Mouse (Mus musculus) embryonic facial prominence, embryonic 14.5 days (tissue): ENCODE data around the gene Chadl. TPM values are rescaled to one million over a fixed set of nuclear protein-coding genes. Genes with fewer than 3 reads are reported as not detected.

Experiments
- ATAC-seq: fragments of 200-750 bp; cut with Nextera tagmentation; 2 replicates; pipeline ENCODE4 v1.8.0; 2017; ENCODE audit warnings: low read depth, moderate number of reproducible peaks, moderate TSS enrichment
- DNase-seq: peaks from one replicate; pipeline ENCODE4 v3.0.0-alpha.2; 2015; ENCODE audit warnings: low spot score
- H3K27ac ChIP-seq: fragments of 300-500 bp; sonication (generic); replicated peaks from 2 replicates; pipeline ENCODE4 v1.5.1; 2014; ENCODE audit warnings: low read depth, mild to moderate bottlenecking, low read length, moderate library complexity
- H3K27me3 ChIP-seq: fragments of 300-500 bp; sonication (generic); replicated peaks from 2 replicates; pipeline ENCODE4 v1.6.1; 2014; ENCODE audit warnings: low read length; ENCODE audit not compliant: control insufficient read depth, insufficient read depth
- H3K36me3 ChIP-seq: fragments of 300-500 bp; sonication (generic); 2 replicates; pipeline ENCODE4 v1.6.1; 2014; ENCODE audit warnings: low read length, mixed read lengths; ENCODE audit not compliant: control insufficient read depth, insufficient read depth
- H3K4me1 ChIP-seq: fragments of 300-500 bp; sonication (generic); 2 replicates; pipeline ENCODE4 v1.6.1; 2014; ENCODE audit warnings: antibody characterized with exemption, low read length; ENCODE audit not compliant: control insufficient read depth, insufficient read depth
- H3K4me2 ChIP-seq: fragments of 300-500 bp; sonication (generic); 2 replicates; pipeline ENCODE4 v1.6.1; 2014; ENCODE audit warnings: low read depth, mild to moderate bottlenecking, low read length, moderate library complexity, mixed read lengths
- H3K4me3 ChIP-seq: fragments of 300-500 bp; sonication (generic); 2 replicates; pipeline ENCODE4 v1.5.1; 2014; ENCODE audit warnings: low read depth, mild to moderate bottlenecking, low read length
- H3K9ac ChIP-seq: fragments of 300-500 bp; sonication (generic); 2 replicates; pipeline ENCODE4 v1.6.1; 2014; ENCODE audit warnings: low read depth, mild to moderate bottlenecking, low read length, moderate library complexity, mixed read lengths
- H3K9me3 ChIP-seq: fragments of 300-500 bp; sonication (generic); 2 replicates; pipeline ENCODE4 v1.6.1; 2016; ENCODE audit warnings: low read length; ENCODE audit not compliant: control insufficient read depth
- WGBS: fragments of 180-500 bp; shearing (Covaris S2); extraction: QIAGEN DNeasy Blood & Tissue Kit; methylation state at CpG from one replicate; pipeline ENCODE4 v1.1.7; 2014; 5-methylcytosine and 5-hydroxymethylcytosine counted together
- polyA plus RNA-seq: library from polyadenylated mRNA; unstranded; fragments of >200 nt; fragmentation: Nextera tagmentation; extraction: Ambion mirVana; gene quantifications from 2 replicates; pipeline ENCODE4 v1.2.1, GENCODE M21; 2014

Chadl gene
- polyA plus RNA-seq, 1 experiment from 2014 or later, result 11.5 TPM

DNA sequence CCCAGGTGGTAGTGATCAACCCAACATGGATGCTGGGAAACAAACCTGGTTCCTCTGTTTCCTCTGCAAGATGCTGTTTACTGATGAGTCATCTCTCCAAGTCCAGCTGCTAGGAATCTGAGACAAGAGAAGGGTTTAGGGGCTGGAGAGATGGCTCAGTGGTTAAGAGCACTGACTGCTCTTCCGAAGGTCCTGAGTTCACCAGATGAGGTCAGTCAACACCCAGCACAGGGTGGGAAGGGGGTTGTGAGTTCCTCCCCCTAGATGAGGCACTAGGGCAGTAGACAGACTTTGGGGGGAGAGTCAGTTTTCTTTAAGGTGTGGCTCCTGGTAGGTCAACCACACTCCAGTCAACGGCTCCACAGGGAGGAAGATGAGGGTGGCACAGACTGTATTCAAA is 35.4 kb downstream of the Chadl start:
- WGBS, result 98% methylated on average over 2 of the region's 2 CpGs
- Histone ChIP-seq H3K4me3 (no peak overlapping the region), H3K9ac (no peak overlapping the region), H3K27ac (no peak overlapping the region), H3K9me3 (no peaks in the 10 kb centered on the region), H3K4me2 (no peak overlapping the region), H3K27me3 (no peaks in the 10 kb centered on the region), H3K4me1 (0 out of 2 replicates have a peak, but pooled peaks cover 3% of the 10 kb centered on the region), H3K36me3 (no peaks in the 10 kb centered on the region)
- DNase-seq (no peak), ATAC-seq (no peak)

DNA sequence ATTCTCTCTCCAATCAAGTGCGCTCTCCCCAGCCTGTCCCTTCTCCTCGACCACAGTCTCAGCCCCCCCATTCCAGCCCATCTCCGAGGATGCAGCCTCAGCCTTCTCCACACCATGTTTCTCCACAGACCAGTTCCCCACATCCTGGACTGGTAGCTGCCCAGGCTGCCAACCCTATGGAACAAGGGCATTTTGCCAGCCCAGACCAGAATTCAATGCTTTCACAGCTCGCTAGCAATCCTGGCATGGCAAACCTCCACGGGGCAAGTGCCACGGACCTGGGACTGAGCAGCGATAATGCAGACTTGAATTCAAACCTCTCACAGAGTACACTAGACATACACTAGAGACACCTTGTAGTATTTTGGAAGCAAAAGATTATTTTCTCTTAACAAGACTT is 46.5 kb downstream of the Chadl start:
- no peak for DNase-seq
- no peak for ATAC-seq
- no peaks in the 10 kb centered on the region for H3K4me1 ChIP-seq
- 94% methylated on average over 7 of the region's 7 CpGs for WGBS
- no peak overlapping the region for H3K9ac ChIP-seq
- H3K27me3 ChIP-seq, result no peaks in the 10 kb centered on the region
- no peak overlapping the region for H3K4me2 ChIP-seq
- no peak overlapping the region for H3K27ac ChIP-seq
- no peaks in the 10 kb centered on the region for H3K9me3 ChIP-seq
- H3K4me3 ChIP-seq, result no peak overlapping the region
- peaks cover 70% of the 10 kb centered on the region for H3K36me3 ChIP-seq

GRCm38 (mm10) chr15:81649516-81650455 is 47.3 kb downstream of the Chadl start:
- no peak for ATAC-seq
- H3K9me3 ChIP-seq, result no peaks in the 10 kb centered on the region
- no peak overlapping the region for H3K4me3 ChIP-seq
- H3K4me1 ChIP-seq, result no peaks in the 10 kb centered on the region
- no peak overlapping the region for H3K27ac ChIP-seq
- no peak overlapping the region for H3K4me2 ChIP-seq
- no peaks in the 10 kb centered on the region for H3K27me3 ChIP-seq
- DNase-seq, result no peak
- no peak overlapping the region for H3K9ac ChIP-seq
- H3K36me3 ChIP-seq, result peaks cover 79% of the 10 kb centered on the region
- 95% methylated on average over 8 of the region's 8 CpGs for WGBS

Other genes starting within 250 kb of the Chadl start
- 490 and 495 TPM in 2 replicates for gene Rbx1, start 231.0 kb downstream of the Chadl start, polyA plus RNA-seq
- 20.6 and 22.7 TPM in 2 replicates for gene Ep300, start 111.9 kb downstream of the Chadl start, polyA plus RNA-seq
- 15.5 and 17.0 TPM in 2 replicates for gene L3mbtl2, start 33.4 kb downstream of the Chadl start, polyA plus RNA-seq
- 28.7 and 35.2 TPM in 2 replicates for gene Zc3h7b, start 47.8 kb upstream of the Chadl start, polyA plus RNA-seq
- gene Rangap1, start 48.2 kb upstream of the Chadl start, polyA plus RNA-seq, result 73.7 and 90.1 TPM in 2 replicates
- 25.5 and 29.3 TPM in 2 replicates for gene Tef, start 105.1 kb upstream of the Chadl start, polyA plus RNA-seq
- gene Tob2, start 161.5 kb upstream of the Chadl start, polyA plus RNA-seq, result 23.0 and 26.8 TPM in 2 replicates
- gene Phf5a, start 174.6 kb upstream of the Chadl start, polyA plus RNA-seq, result 138 and 146 TPM in 2 replicates
- 160 and 165 TPM in 2 replicates for gene Aco2, start 175.0 kb upstream of the Chadl start, polyA plus RNA-seq
- gene Polr3h, start 229.0 kb upstream of the Chadl start, polyA plus RNA-seq, result 70.4 and 72.6 TPM in 2 replicates
- gene Csdc2, start 239.5 kb upstream of the Chadl start, polyA plus RNA-seq, result 20.2 and 20.9 TPM in 2 replicates